Mouse (Mus musculus): ENCODE measurements at regions not wholly inside any gene's neighbourhood (a gene's known extent, or its start where the extent isn't known, plus 50 kb on each side); places are given as distances from the start of the nearest gene placed in this dataset.
"Not testable (repeated sequence)": the region's sequence is repeated elsewhere in the genome, so short reads cannot be mapped to it uniquely, and the experiment has no call there.

GRCm38 (mm10) chr14:58392055-58392726 is 321.8 kb downstream of the Fgf9 start:
- ATAC-seq (ENCODE audit: poor library complexity, severe bottlenecking) = no peak

GRCm38 (mm10) chr14:58390741-58391140 is 320.4 kb downstream of the Fgf9 start:
- ATAC-seq (ENCODE audit: poor library complexity, severe bottlenecking) = no peak

GRCm38 (mm10) chr14:58387348-58388000 is 317.1 kb downstream of the Fgf9 start:
- no peak for ATAC-seq (ENCODE audit: poor library complexity, severe bottlenecking)

GRCm38 (mm10) chr14:58375056-58375455 is 304.7 kb downstream of the Fgf9 start:
- no peak for ATAC-seq (ENCODE audit: poor library complexity, severe bottlenecking)

GRCm38 (mm10) chr14:58356824-58357223 is 286.5 kb downstream of the Fgf9 start:
- no peak for ATAC-seq (ENCODE audit: poor library complexity, severe bottlenecking)

- no peak for ATAC-seq (ENCODE audit: poor library complexity, severe bottlenecking)
Observed at GRCm38 (mm10) chr14:58352986-58353385, 282.6 kb downstream of the Fgf9 start.

- no peak for ATAC-seq (ENCODE audit: poor library complexity, severe bottlenecking)
Observed at GRCm38 (mm10) chr14:58336148-58336547, 265.8 kb downstream of the Fgf9 start.

GRCm38 (mm10) chr14:58323164-58323563 is 252.8 kb downstream of the Fgf9 start:
- ATAC-seq (ENCODE audit: poor library complexity, severe bottlenecking) = no peak

- ATAC-seq (ENCODE audit: poor library complexity, severe bottlenecking) = no peak
Observed at GRCm38 (mm10) chr14:58322461-58322860, 252.1 kb downstream of the Fgf9 start.

- no peak for ATAC-seq (ENCODE audit: poor library complexity, severe bottlenecking)
Observed at GRCm38 (mm10) chr14:58321875-58322274, 251.5 kb downstream of the Fgf9 start.

GRCm38 (mm10) chr14:58321234-58321633 is 250.9 kb downstream of the Fgf9 start:
- peak; percentile 91 for ATAC-seq (ENCODE audit: poor library complexity, severe bottlenecking)

GRCm38 (mm10) chr14:58317640-58318039 is 247.3 kb downstream of the Fgf9 start:
- ATAC-seq (ENCODE audit: poor library complexity, severe bottlenecking) = no peak

GRCm38 (mm10) chr14:58317231-58317630 is 246.9 kb downstream of the Fgf9 start:
- no peak for ATAC-seq (ENCODE audit: poor library complexity, severe bottlenecking)

- ATAC-seq (ENCODE audit: poor library complexity, severe bottlenecking) = no peak
Observed at GRCm38 (mm10) chr14:58307695-58308094, 237.3 kb downstream of the Fgf9 start.

- ATAC-seq (ENCODE audit: poor library complexity, severe bottlenecking) = no peak
Observed at GRCm38 (mm10) chr14:58306832-58307521, 236.6 kb downstream of the Fgf9 start.

- no peak for ATAC-seq (ENCODE audit: poor library complexity, severe bottlenecking)
Observed at GRCm38 (mm10) chr14:58300411-58300887, 230.1 kb downstream of the Fgf9 start.

- ATAC-seq (ENCODE audit: poor library complexity, severe bottlenecking) = no peak
Observed at GRCm38 (mm10) chr14:58286007-58286525, 215.7 kb downstream of the Fgf9 start.

GRCm38 (mm10) chr14:58282708-58283290 is 212.5 kb downstream of the Fgf9 start:
- ATAC-seq (ENCODE audit: poor library complexity, severe bottlenecking) = no peak

GRCm38 (mm10) chr14:58282264-58282663 is 211.9 kb downstream of the Fgf9 start:
- no peak for ATAC-seq (ENCODE audit: poor library complexity, severe bottlenecking)

GRCm38 (mm10) chr14:58274440-58274839 is 204.1 kb downstream of the Fgf9 start:
- not testable (repeated sequence) for ATAC-seq (ENCODE audit: poor library complexity, severe bottlenecking)

Data from megakaryocyte, adult 5-6 weeks (primary cell).